In the genomic region with DNA sequence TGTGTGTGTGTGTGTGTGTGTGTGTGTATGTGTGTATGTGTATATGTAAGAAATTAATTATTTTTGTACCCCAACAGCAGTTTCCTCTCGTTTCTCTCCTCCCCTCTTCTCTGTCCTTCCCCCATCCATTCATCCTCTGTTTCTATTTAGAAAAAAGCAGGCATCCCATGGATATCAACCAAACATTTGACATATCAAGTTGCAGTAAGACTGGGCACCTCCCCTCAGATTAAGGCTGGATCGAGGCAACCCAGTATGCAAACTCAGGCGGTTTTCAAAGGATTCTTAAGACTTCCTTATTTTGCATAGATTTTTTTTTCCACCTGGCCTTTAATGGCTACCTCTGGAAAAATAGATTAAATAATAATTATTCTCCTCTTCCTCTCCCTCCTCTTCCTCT, we compare ENCODE assay signal across 10 mouse cellular contexts. TPM values are rescaled to one million over a fixed set of nuclear protein-coding genes. Genes with fewer than 3 reads are reported as not detected.
DNase-seq lines count a peak whose midpoint lies in the region; ATAC-seq lines count a peak whose summit lies in the region.
"Had no signal": no experiment of that assay in that cellular context is flagged by ENCODE, and none has a peak within 500 bp of the region (broad histone marks: within the 10 kb centered on the region; RNA-seq: fewer than 3 reads in every experiment).

No protein-coding gene starts in this region.

- DNase-seq in kidney, adult 8-10 months, result no peak
- DNase-seq in limb, embryonic 11.5 days (ENCODE audit: low spot score), result no peak
- DNase-seq in frontal cortex, postnatal 36 days (ENCODE audit: low spot score in 2 of 2), result no peak
- no peak for DNase-seq in gastrocnemius, adult 18-20 months (ENCODE audit: low spot score)

- 15% methylated on average over 3 of the region's 3 CpGs for WGBS in kidney, embryonic 14.5 days
- WGBS in embryonic facial prominence, embryonic 15.5 days, result 11% methylated on average over 3 of the region's 3 CpGs
- WGBS in limb, embryonic 11.5 days, result 34% methylated on average over 3 of the region's 3 CpGs
- 15% methylated on average over 3 of the region's 3 CpGs for WGBS in neural tube, embryonic 13.5 days

- H3K27ac ChIP-seq in kidney, embryonic 14.5 days (ENCODE audit: low read depth, low read length), result no peak overlapping the region
- H3K27ac ChIP-seq in embryonic facial prominence, embryonic 15.5 days (replicated peaks), result 0 out of 2 replicates have a peak overlapping the region, but pooled peaks have one; percentile 79
- H3K27ac ChIP-seq in limb, embryonic 11.5 days (replicated peaks; ENCODE audit: low read depth, low read length), result no peak overlapping the region
- no peak overlapping the region for H3K27ac ChIP-seq in neural tube, embryonic 13.5 days (replicated peaks)

- H3K9ac ChIP-seq in kidney, embryonic 14.5 days (ENCODE audit: low read depth, low read length), result peak overlapping the region; percentile 18; the same call in 1 of the 2 replicates
- 0 out of 2 replicates have a peak overlapping the region, but pooled peaks have one; percentile 74 for H3K9ac ChIP-seq in embryonic facial prominence, embryonic 15.5 days
- no peak overlapping the region for H3K9ac ChIP-seq in limb, embryonic 11.5 days (ENCODE audit: low read length)
- H3K9ac ChIP-seq in neural tube, embryonic 13.5 days, result peak overlapping the region; percentile 80

- no peak for ATAC-seq in kidney, embryonic 14.5 days (ENCODE audit: low FRiP score, low TSS enrichment)
- no peak for ATAC-seq in embryonic facial prominence, embryonic 15.5 days (ENCODE audit: insufficient number of reproducible peaks, low FRiP score, low TSS enrichment, low read depth)
- ATAC-seq in limb, embryonic 11.5 days (ENCODE audit: insufficient number of reproducible peaks, low FRiP score, low TSS enrichment, low read depth), result no peak
- ATAC-seq in neural tube, embryonic 13.5 days (ENCODE audit: low read depth), result peak; percentile 25; the same call in 1 of the 2 replicates
- ATAC-seq in frontal cortex, adult (ENCODE audit: low TSS enrichment), result no peak

- H3K36me3 ChIP-seq in kidney, embryonic 14.5 days (ENCODE audit: control insufficient read depth, insufficient read depth, low read length), result peaks cover 3% of the 10 kb centered on the region; the same call in 1 of the 2 replicates
- peaks cover 17% of the 10 kb centered on the region for H3K36me3 ChIP-seq in embryonic facial prominence, embryonic 15.5 days
- H3K36me3 ChIP-seq in limb, embryonic 11.5 days (ENCODE audit: control insufficient read depth, insufficient read depth, low read length), result no peaks in the 10 kb centered on the region
- H3K36me3 ChIP-seq in neural tube, embryonic 13.5 days, result peaks cover 26% of the 10 kb centered on the region

- no peaks in the 10 kb centered on the region for H3K9me3 ChIP-seq in kidney, embryonic 14.5 days (ENCODE audit: control insufficient read depth, low read length)
- H3K9me3 ChIP-seq in embryonic facial prominence, embryonic 15.5 days (replicated peaks), result no peaks in the 10 kb centered on the region
- no peaks in the 10 kb centered on the region for H3K9me3 ChIP-seq in limb, embryonic 11.5 days (ENCODE audit: control insufficient read depth, low read length)
- H3K9me3 ChIP-seq in neural tube, embryonic 13.5 days, result no peaks in the 10 kb centered on the region

- peak overlapping the region; percentile 72 for H3K4me2 ChIP-seq in kidney, embryonic 14.5 days (replicated peaks; ENCODE audit: low read depth, low read length)
- H3K4me2 ChIP-seq in embryonic facial prominence, embryonic 15.5 days (replicated peaks), result peak overlapping the region; percentile 65
- peak overlapping the region; percentile 59 for H3K4me2 ChIP-seq in limb, embryonic 11.5 days (ENCODE audit: low read depth, severe bottlenecking)
- H3K4me2 ChIP-seq in neural tube, embryonic 13.5 days, result peak overlapping the region; percentile 69

- H3K4me3 ChIP-seq in kidney, embryonic 14.5 days (ENCODE audit: low read length), result peak overlapping the region; percentile 65
- H3K4me3 ChIP-seq in embryonic facial prominence, embryonic 15.5 days (replicated peaks), result peak overlapping the region; percentile 71
- H3K4me3 ChIP-seq in limb, embryonic 11.5 days (ENCODE audit: low read depth, low read length), result peak overlapping the region; percentile 64; the same call in 1 of the 2 replicates
- H3K4me3 ChIP-seq in neural tube, embryonic 13.5 days, result peak overlapping the region; percentile 66

- H3K4me1 ChIP-seq in kidney, embryonic 14.5 days (ENCODE audit: control insufficient read depth, insufficient read depth, low read length), result no peaks in the 10 kb centered on the region
- peaks cover 12% of the 10 kb centered on the region; the same call in 1 of the 2 replicates for H3K4me1 ChIP-seq in embryonic facial prominence, embryonic 15.5 days
- no peaks in the 10 kb centered on the region for H3K4me1 ChIP-seq in limb, embryonic 11.5 days (ENCODE audit: control insufficient read depth, insufficient read depth, low read length)
- peaks cover 26% of the 10 kb centered on the region for H3K4me1 ChIP-seq in neural tube, embryonic 13.5 days (replicated peaks)

- H3K27me3 ChIP-seq in kidney, embryonic 14.5 days (ENCODE audit: control insufficient read depth, insufficient read depth, low read length), result no peaks in the 10 kb centered on the region
- H3K27me3 ChIP-seq in embryonic facial prominence, embryonic 15.5 days, result no peaks in the 10 kb centered on the region
- no peaks in the 10 kb centered on the region for H3K27me3 ChIP-seq in limb, embryonic 11.5 days (ENCODE audit: control insufficient read depth, insufficient read depth, low read length)
- H3K27me3 ChIP-seq in neural tube, embryonic 13.5 days, result no peaks in the 10 kb centered on the region

RNA-seq across cellular contexts. Expression of a gene that starts 0.8 kb away (rescaled TPM):
- polyA plus RNA-seq in kidney, embryonic 14.5 days (2014; fragmentation: Nextera tagmentation; extraction: Ambion mirVana), result 13.4 and 20.0 TPM in 2 replicates
- polyA plus RNA-seq in embryonic facial prominence, embryonic 15.5 days (2015; fragmentation: Nextera tagmentation; extraction: Ambion mirVana), result 19.2 and 26.8 TPM in 2 replicates
- polyA plus RNA-seq in limb, embryonic 11.5 days (2014; fragmentation: Nextera tagmentation; extraction: Ambion mirVana), result 19.9 and 24.3 TPM in 2 replicates
- polyA plus RNA-seq in neural tube, embryonic 13.5 days (2015; fragmentation: Nextera tagmentation; extraction: Ambion mirVana), result 19.4 and 21.2 TPM in 2 replicates
- total RNA-seq in gastrocnemius, adult 18-20 months (2021), result 1 to 10 TPM; 4.2 to 7.3 TPM

RNA-seq across cellular contexts. Expression of a gene that starts 10.5 kb away (rescaled TPM):
- polyA plus RNA-seq in kidney, embryonic 14.5 days (2014; fragmentation: Nextera tagmentation; extraction: Ambion mirVana), result 203 and 268 TPM in 2 replicates
- 177 and 204 TPM in 2 replicates for polyA plus RNA-seq in embryonic facial prominence, embryonic 15.5 days (2015; fragmentation: Nextera tagmentation; extraction: Ambion mirVana)
- 178 and 198 TPM in 2 replicates for polyA plus RNA-seq in limb, embryonic 11.5 days (2014; fragmentation: Nextera tagmentation; extraction: Ambion mirVana)
- 111 and 141 TPM in 2 replicates for polyA plus RNA-seq in neural tube, embryonic 13.5 days (2015; fragmentation: Nextera tagmentation; extraction: Ambion mirVana)
- 100 to 1,000 TPM; 183 to 193 TPM for total RNA-seq in gastrocnemius, adult 18-20 months (2021)

RNA-seq across cellular contexts. Expression of a gene that starts 53.7 kb away (rescaled TPM):
- polyA plus RNA-seq in kidney, embryonic 14.5 days (2014; fragmentation: Nextera tagmentation; extraction: Ambion mirVana), result not detected in 2 replicates
- 0.12 and 0.14 TPM in 2 replicates for polyA plus RNA-seq in embryonic facial prominence, embryonic 15.5 days (2015; fragmentation: Nextera tagmentation; extraction: Ambion mirVana)
- not detected in 2 replicates for polyA plus RNA-seq in limb, embryonic 11.5 days (2014; fragmentation: Nextera tagmentation; extraction: Ambion mirVana)
- not detected in 2 replicates for polyA plus RNA-seq in neural tube, embryonic 13.5 days (2015; fragmentation: Nextera tagmentation; extraction: Ambion mirVana)
- total RNA-seq in gastrocnemius, adult 18-20 months (2021), result under 1 TPM in 1 of 2 experiments, not detected in 1; 0.25 TPM
- total RNA-seq: ES-E14; left cerebral cortex, postnatal 10 days had no signal
